Mouse (Mus musculus) C2C12 (cell line): ENCODE data around the gene Drap1. TPM values are rescaled to one million over a fixed set of nuclear protein-coding genes. Genes with fewer than 3 reads are reported as not detected.

Experiments
- H3K27me3 ChIP-seq: one replicate; pipeline ENCODE4 v1.6.1; 2011; ENCODE audit not compliant: control insufficient read depth, insufficient read depth, insufficient read length
- H3K36me3 ChIP-seq: one replicate; pipeline ENCODE4 v1.6.1; 2011; ENCODE audit not compliant: control insufficient read depth, insufficient read depth
- H3K4me3 ChIP-seq: one replicate; pipeline ENCODE4 v1.5.1; 2011; ENCODE audit warnings: mild to moderate bottlenecking, control low read depth; ENCODE audit not compliant: poor library complexity, insufficient read depth, severe bottlenecking
- H3K79me2 ChIP-seq: one replicate; pipeline ENCODE4 v1.6.1; 2011; ENCODE audit not compliant: control insufficient read depth, insufficient read depth
- H3K79me3 ChIP-seq: one replicate; pipeline ENCODE4 v1.6.1; 2011; ENCODE audit warnings: low read depth, control low read depth
- H3ac ChIP-seq: one replicate; pipeline ENCODE3; 2011; ENCODE audit warnings: low read depth; ENCODE audit not compliant: control insufficient read depth, insufficient read length
- CEBPB ChIP-seq: IDR thresholded peaks from one replicate; pipeline ENCODE4 v1.6.1; 2011; ENCODE audit warnings: low read depth, mild to moderate bottlenecking, control low read depth, moderate library complexity
- CTCF ChIP-seq: IDR thresholded peaks from one replicate; pipeline ENCODE4 v1.5.1; 2011; ENCODE audit not compliant: control insufficient read depth, insufficient read depth, insufficient read length
- FOSL1 ChIP-seq: IDR thresholded peaks from one replicate; pipeline ENCODE4 v1.8.0; 2011; ENCODE audit warnings: mild to moderate bottlenecking, low read length; ENCODE audit not compliant: poor library complexity, insufficient read depth, severe bottlenecking
- MAX ChIP-seq: IDR thresholded peaks from one replicate; pipeline ENCODE4 v1.6.1; 2011; ENCODE audit warnings: mild to moderate bottlenecking, control low read depth
- MYOD1 ChIP-seq: IDR thresholded peaks from one replicate; pipeline ENCODE4 v1.6.1; 2011; ENCODE audit warnings: low read depth; ENCODE audit not compliant: control insufficient read depth, insufficient read length
- MYOG ChIP-seq: IDR thresholded peaks from one replicate; pipeline ENCODE4 v1.6.1; 2011; ENCODE audit not compliant: control insufficient read depth, insufficient read length; ENCODE audit errors: extremely low read depth
- USF1 ChIP-seq: IDR thresholded peaks from one replicate; pipeline ENCODE4 v1.6.1; 2011; ENCODE audit warnings: low read depth, mild to moderate bottlenecking, control low read depth, moderate library complexity
- polyA plus RNA-seq: library from polyadenylated mRNA; unstranded; fragments of >200 nt; fragmentation: generic; extraction: Trizol; gene quantifications from one replicate; pipeline ENCODE4 v1.2.1, GENCODE M21; 2012; ENCODE audit warnings: missing spikeins

Drap1 gene
- polyA plus RNA-seq, 1 experiment: 428 TPM

- TF ChIP-seq CEBPB: no peak
- TF ChIP-seq FOSL1: no peak
- no peak for TF ChIP-seq USF1
- TF ChIP-seq MYOG: no peak
- no peak for TF ChIP-seq CTCF
- H3K79me3 ChIP-seq: peaks cover 51% of the 10 kb centered on the region
- no peak overlapping the region for H3K4me3 ChIP-seq
- no peak overlapping the region for H3ac ChIP-seq
- H3K27me3 ChIP-seq: no peaks in the 10 kb centered on the region
- H3K36me3 ChIP-seq: peaks cover 65% of the 10 kb centered on the region
- H3K79me2 ChIP-seq: peaks cover 70% of the 10 kb centered on the region
Measured at GRCm38 (mm10) chr19:5455037-5455436, 30.3 kb upstream of the Drap1 start.

- no peak overlapping the region for H3K4me3 ChIP-seq
- peaks cover 72% of the 10 kb centered on the region for H3K79me3 ChIP-seq
- H3K27me3 ChIP-seq: no peaks in the 10 kb centered on the region
- H3K79me2 ChIP-seq: peaks cover 100% of the 10 kb centered on the region
- TF ChIP-seq CTCF (no peak), FOSL1 (no peak), USF1 (no peak), MYOD1 (no peak), CEBPB (no peak), MYOG (no peak), MAX (no peak)
- peaks cover 75% of the 10 kb centered on the region for H3K36me3 ChIP-seq
- no peak overlapping the region for H3ac ChIP-seq
Measured at GRCm38 (mm10) chr19:5451766-5452165, 27.0 kb upstream of the Drap1 start.

- Histone ChIP-seq H3ac (peak overlapping the region; percentile 85), H3K79me2 (peaks cover 83% of the 10 kb centered on the region), H3K36me3 (peaks cover 56% of the 10 kb centered on the region), H3K4me3 (peak overlapping the region; percentile 99), H3K79me3 (peaks cover 61% of the 10 kb centered on the region), H3K27me3 (no peaks in the 10 kb centered on the region)
- TF ChIP-seq MAX (no peak), CTCF (no peak), FOSL1 (no peak), USF1 (no peak), MYOG (no peak), CEBPB (no peak), MYOD1 (no peak)
Measured at GRCm38 (mm10) chr19:5449673-5450072, 24.9 kb upstream of the Drap1 start.

- no peaks in the 10 kb centered on the region for H3K27me3 ChIP-seq
- no peak for TF ChIP-seq CTCF
- peak; percentile 99 for TF ChIP-seq MAX
- TF ChIP-seq USF1: peak; percentile 53
- no peak for TF ChIP-seq FOSL1
- no peak for TF ChIP-seq MYOD1
- no peak for TF ChIP-seq CEBPB
- no peak for TF ChIP-seq MYOG
- H3K4me3 ChIP-seq: peak overlapping the region; percentile 99
- peaks cover 50% of the 10 kb centered on the region for H3K79me3 ChIP-seq
- H3ac ChIP-seq: peak overlapping the region; percentile 80
- H3K79me2 ChIP-seq: peaks cover 72% of the 10 kb centered on the region
- peaks cover 45% of the 10 kb centered on the region for H3K36me3 ChIP-seq
Measured at GRCm38 (mm10) chr19:5448354-5449150, 23.8 kb upstream of the Drap1 start.

GRCm38 (mm10) chr19:5447515-5448353, 23.0 kb upstream of the Drap1 start, which contains the start of gene Fosl1:
TSS of gene Fosl1 (plus strand) at chr19:5447547.
- no peak for TF ChIP-seq MAX
- no peak for TF ChIP-seq FOSL1
- TF ChIP-seq CEBPB: peak; percentile 23
- TF ChIP-seq MYOD1: no peak
- no peak for TF ChIP-seq CTCF
- TF ChIP-seq USF1: no peak
- TF ChIP-seq MYOG: no peak
- peak within 1 kb of the TSS; percentile 99 for H3K4me3 ChIP-seq
- H3K27me3 ChIP-seq: no peaks in the 10 kb centered on the region
- H3K36me3 ChIP-seq: peaks cover 36% of the 10 kb centered on the region
- H3K79me2 ChIP-seq: peaks cover 64% of the 10 kb centered on the region
- peaks cover 46% of the 10 kb centered on the region for H3K79me3 ChIP-seq
- peak within 1 kb of the TSS; percentile 80 for H3ac ChIP-seq

- peaks cover 28% of the 10 kb centered on the region for H3K79me3 ChIP-seq
- no peak overlapping the region for H3ac ChIP-seq
- TF ChIP-seq MYOD1: peak; percentile 89
- no peak for TF ChIP-seq CEBPB
- TF ChIP-seq MAX: no peak
- no peaks in the 10 kb centered on the region for H3K27me3 ChIP-seq
- H3K36me3 ChIP-seq: peaks cover 17% of the 10 kb centered on the region
- H3K4me3 ChIP-seq: no peak overlapping the region
- peaks cover 44% of the 10 kb centered on the region for H3K79me2 ChIP-seq
Measured at GRCm38 (mm10) chr19:5445747-5446146, 21.0 kb upstream of the Drap1 start.
